Mouse (Mus musculus): ENCODE measurements around the gene Creb3l4. TPM values are rescaled to one million over a fixed set of nuclear protein-coding genes. Genes with fewer than 3 reads are reported as not detected.

The Creb3l4 gene
- not detected in 2 replicates for polyA plus RNA-seq (2012)

GRCm38 (mm10) chr3:90242984-90243775, at the start of gene Creb3l4:
Gene Creb3l4 (minus strand): TSS chr3:90243512.

GRCm38 (mm10) chr3:90292345-90293275, 49.3 kb upstream of the Creb3l4 start, which contains the start of gene Gatad2b:
Gene Gatad2b (plus strand): TSS chr3:90293178.

GRCm38 (mm10) chr3:90265034-90265931, 22.0 kb upstream of the Creb3l4 start, which contains the start of gene Dennd4b:
Gene Dennd4b (plus strand): TSS chr3:90265185.

GRCm38 (mm10) chr3:90253653-90254418, 10.5 kb upstream of the Creb3l4 start, which contains the start of gene Crtc2:
Gene Crtc2 (plus strand): TSS chr3:90254163.

GRCm38 (mm10) chr3:90247960-90248745, 4.8 kb upstream of the Creb3l4 start, which contains the start of gene Slc39a1:
Gene Slc39a1 (plus strand): TSS chr3:90248172.

GRCm38 (mm10) chr3:90231507-90232333, 11.6 kb downstream of the Creb3l4 start, which contains the start of gene Jtb:
Gene Jtb (plus strand): TSS chr3:90231597.

GRCm38 (mm10) chr3:90213377-90213866, 29.9 kb downstream of the Creb3l4 start, which contains the start of the genes Rps27 and Rab13:
Gene Rps27 (minus strand): TSS chr3:90213651.
Gene Rab13 (plus strand): TSS chr3:90213695.

Other genes with a start within 250 kb of the Creb3l4 start
- 25.8 and 34.8 TPM in 2 replicates for gene Hax1, start 244.7 kb downstream of the Creb3l4 start, polyA plus RNA-seq (2012)
- gene 4933434E20Rik, start 191.9 kb downstream of the Creb3l4 start, polyA plus RNA-seq (2012), result 18.3 and 22.3 TPM in 2 replicates
- 125 and 126 TPM in 2 replicates for gene Ubap2l, start 190.9 kb downstream of the Creb3l4 start, polyA plus RNA-seq (2012)
- gene Tpm3, start 170.9 kb downstream of the Creb3l4 start, polyA plus RNA-seq (2012), result 366 and 435 TPM in 2 replicates
- 0.07 and 0.08 TPM in 2 replicates for gene Nup210l, start 139.4 kb downstream of the Creb3l4 start, polyA plus RNA-seq (2012)
- gene Rps27, start 29.9 kb downstream of the Creb3l4 start, polyA plus RNA-seq (2012), result 220 and 293 TPM in 2 replicates
- gene Rab13, start 29.8 kb downstream of the Creb3l4 start, polyA plus RNA-seq (2012), result 3.8 and 4.4 TPM in 2 replicates
- 116 and 122 TPM in 2 replicates for gene Jtb, start 11.9 kb downstream of the Creb3l4 start, polyA plus RNA-seq (2012)
- gene Slc39a1, start 4.7 kb upstream of the Creb3l4 start, polyA plus RNA-seq (2012), result 12.1 and 13.0 TPM in 2 replicates
- 123 and 136 TPM in 2 replicates for gene Crtc2, start 10.7 kb upstream of the Creb3l4 start, polyA plus RNA-seq (2012)
- 90.1 and 99.5 TPM in 2 replicates for gene Dennd4b, start 21.7 kb upstream of the Creb3l4 start, polyA plus RNA-seq (2012)
- 6.1 and 6.7 TPM in 2 replicates for gene Gatad2b, start 49.7 kb upstream of the Creb3l4 start, polyA plus RNA-seq (2012)
- gene Slc27a3, start 146.4 kb upstream of the Creb3l4 start, polyA plus RNA-seq (2012), result 3.5 TPM in 2 replicates
- 24.4 and 25.8 TPM in 2 replicates for gene Ints3, start 190.1 kb upstream of the Creb3l4 start, polyA plus RNA-seq (2012)
- 0.57 and 1.1 TPM in 2 replicates for gene Npr1, start 222.4 kb upstream of the Creb3l4 start, polyA plus RNA-seq (2012)
- 17.1 and 20.8 TPM in 2 replicates for gene Ilf2, start 232.6 kb upstream of the Creb3l4 start, polyA plus RNA-seq (2012)
- 4.0 and 5.0 TPM in 2 replicates for gene Snapin, start 247.5 kb upstream of the Creb3l4 start, polyA plus RNA-seq (2012)

Data from megakaryocyte-erythroid progenitor cell, adult 5 weeks (primary cell).